Mouse (Mus musculus) skeletal muscle tissue, postnatal 0 days (tissue): ENCODE data around the gene Mup1. TPM values are rescaled to one million over a fixed set of nuclear protein-coding genes. Genes with fewer than 3 reads are reported as not detected.

Experiments used
- polyA plus RNA-seq: library from polyadenylated mRNA; unstranded; fragments of >200 nt; fragmentation: Nextera tagmentation; extraction: Ambion mirVana; gene quantifications from 2 replicates; pipeline ENCODE4 v1.2.1, GENCODE M21; 2015

Mup1 gene
- polyA plus RNA-seq, result not detected in 2 replicates

DNA sequence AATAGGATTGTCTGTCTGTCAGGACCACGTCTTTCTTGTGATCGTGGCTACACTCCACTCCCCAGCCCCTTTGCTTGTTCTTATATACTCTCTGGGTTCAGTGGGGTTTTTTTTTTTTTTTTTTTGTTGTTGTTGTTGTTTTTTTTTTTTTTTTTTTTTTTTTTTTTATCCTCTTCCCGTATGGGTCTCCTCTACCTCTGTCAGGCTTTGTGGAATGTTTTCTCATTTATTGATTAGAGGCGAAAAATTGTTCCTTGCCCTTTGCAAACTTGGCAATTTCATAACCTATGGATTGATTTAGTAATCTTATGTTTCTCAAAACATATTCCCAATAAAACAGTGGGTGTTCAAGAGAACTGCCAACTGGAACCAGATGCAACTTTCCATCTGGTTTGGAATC is at the start of gene Mup1:
Mup1 (minus strand) TSS at position 101 of the 400 bp plus-strand sequence.

Other genes starting within 250 kb of the Mup1 start
- not detected in 2 replicates for gene Mup9, start 80.0 kb downstream of the Mup1 start, polyA plus RNA-seq
- not detected in 2 replicates for gene Mup10, start 80.2 kb upstream of the Mup1 start, polyA plus RNA-seq
- 0.57 TPM in 1 of 2 replicates, not detected in the other for gene Mup11, start 160.5 kb upstream of the Mup1 start, polyA plus RNA-seq
- not detected in 2 replicates for gene Mup12, start 239.4 kb upstream of the Mup1 start, polyA plus RNA-seq